Mouse (Mus musculus) NIH3T3 (cell line): ENCODE data around the gene Krtap4-1.
"Not testable (repeated sequence)": the region's sequence is repeated elsewhere in the genome, so short reads cannot be mapped to it uniquely, and the experiment has no call there.

Experiments used
- DNase-seq: peaks from one replicate; pipeline ENCODE4 v3.0.0-alpha.2; 2012; ENCODE audit warnings: low read depth

Krtap4-1 gene

DNA sequence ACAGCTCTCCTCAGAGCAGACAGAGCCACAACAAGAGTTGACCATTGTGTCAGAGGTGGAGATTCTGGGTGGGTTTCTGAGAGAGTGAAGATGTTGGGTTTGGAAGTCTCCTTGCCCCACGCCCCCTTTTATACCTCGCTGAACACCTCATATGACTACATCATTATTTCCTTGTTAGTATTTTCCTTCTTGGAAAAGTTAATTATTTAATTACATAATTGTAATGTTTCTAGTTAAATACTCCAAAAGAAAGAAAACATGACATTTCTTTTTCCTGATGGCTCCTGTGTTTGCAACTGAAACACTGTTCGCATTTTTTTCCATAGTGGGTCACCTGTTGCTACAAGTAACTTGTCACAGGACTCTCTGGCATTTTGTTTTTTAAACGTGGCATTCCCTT is at the start of gene Krtap4-1:
TSS of gene Krtap4-1 (minus strand) at position 101 of the 400 bp plus-strand sequence.
- DNase-seq, result no peak

DNA sequence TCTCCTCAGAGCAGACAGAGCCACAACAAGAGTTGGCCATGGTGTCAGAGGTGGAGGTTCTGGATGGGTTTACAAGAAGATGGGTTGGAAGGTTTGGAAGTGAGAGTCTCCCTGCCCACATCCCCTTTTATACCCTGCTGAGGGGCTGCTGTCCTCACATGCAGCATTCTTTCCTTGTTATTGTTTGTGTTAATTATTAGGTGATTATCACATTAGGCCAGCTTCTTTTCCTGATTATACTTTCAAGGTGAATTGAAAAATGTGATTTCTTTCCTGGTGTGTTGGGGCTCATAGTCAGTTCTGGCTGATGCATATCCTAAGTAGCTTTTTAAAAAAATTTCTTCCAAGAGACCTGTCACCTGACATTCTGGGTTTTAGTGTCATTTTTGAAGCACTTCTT is 37.8 kb upstream of the Krtap4-1 start, which contains the start of gene Krtap4-6:
TSS of gene Krtap4-6 (minus strand) at position 101 of the 400 bp plus-strand sequence.
- no peak for DNase-seq

- DNase-seq, result no peak
These were observed 34.8 kb upstream of the Krtap4-1 start for GRCm38 (mm10) chr11:99662802-99663201.

DNA sequence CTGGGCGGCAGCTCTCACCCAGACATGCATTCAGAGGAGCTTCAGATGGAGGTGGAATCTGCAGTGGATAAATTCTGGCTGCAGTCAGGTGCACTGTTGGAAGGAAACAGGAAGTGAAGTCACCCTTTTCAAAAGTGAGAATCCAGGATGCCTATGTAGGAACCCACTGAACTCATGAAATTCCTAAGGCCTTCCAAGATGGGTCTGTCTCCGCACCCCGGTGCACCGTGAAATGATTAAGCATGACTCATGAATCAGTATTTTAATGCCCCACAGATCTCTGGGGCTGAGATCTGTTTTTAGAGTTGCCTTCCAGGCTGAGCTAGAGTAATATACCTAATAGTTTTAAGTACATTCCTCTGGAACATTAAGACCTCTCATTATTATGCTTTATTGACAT is 31.2 kb upstream of the Krtap4-1 start:
- DNase-seq, result peak; percentile 72

- DNase-seq, result not testable (repeated sequence)
These were observed 30.5 kb upstream of the Krtap4-1 start, which contains the start of gene Gm11563 for GRCm38 (mm10) chr11:99658467-99659010. Gene Gm11563 (minus strand): TSS chr11:99658960.

DNA sequence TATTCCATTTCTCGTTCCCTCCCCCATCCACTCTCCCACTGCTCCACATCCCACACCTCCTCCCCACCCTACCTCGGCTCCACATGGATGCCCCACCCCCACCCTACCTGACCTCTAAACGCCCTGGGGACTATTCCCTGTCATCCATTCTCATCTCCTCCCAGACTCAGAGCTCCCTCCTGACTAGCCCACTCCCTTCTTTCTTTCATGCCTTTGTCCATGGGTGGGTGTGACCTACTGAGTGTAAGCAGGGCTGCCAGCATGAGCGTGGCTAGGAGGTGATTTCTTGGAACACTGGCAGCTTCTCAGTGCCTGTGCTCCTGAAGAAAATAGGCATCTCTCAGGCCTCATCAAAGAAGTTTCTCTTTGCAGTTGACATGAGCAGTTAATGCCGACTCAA is 29.0 kb upstream of the Krtap4-1 start:
- no peak for DNase-seq

DNA sequence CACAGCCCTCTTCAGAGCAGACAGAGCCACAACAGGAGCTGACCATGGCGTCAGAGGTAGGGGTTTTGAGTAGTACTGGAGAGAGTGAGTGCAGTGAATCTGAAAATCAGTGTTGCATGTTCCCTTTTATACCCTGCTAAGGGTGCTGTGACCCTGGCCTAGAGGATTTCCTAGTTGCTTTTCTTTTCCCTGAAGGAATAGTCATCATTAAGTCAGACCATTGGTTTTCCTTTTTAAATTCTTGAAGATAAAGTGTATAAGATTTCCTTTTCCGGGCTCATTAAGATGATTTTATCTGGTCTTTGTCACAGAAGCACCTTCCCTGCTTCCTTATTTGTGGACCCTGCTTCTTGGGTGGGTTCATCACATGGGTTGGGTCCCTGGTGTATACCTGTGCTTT is 22.1 kb upstream of the Krtap4-1 start, which contains the start of gene Gm11555:
TSS of gene Gm11555 (minus strand) at position 101 of the 400 bp plus-strand sequence.
- DNase-seq, result no peak

DNA sequence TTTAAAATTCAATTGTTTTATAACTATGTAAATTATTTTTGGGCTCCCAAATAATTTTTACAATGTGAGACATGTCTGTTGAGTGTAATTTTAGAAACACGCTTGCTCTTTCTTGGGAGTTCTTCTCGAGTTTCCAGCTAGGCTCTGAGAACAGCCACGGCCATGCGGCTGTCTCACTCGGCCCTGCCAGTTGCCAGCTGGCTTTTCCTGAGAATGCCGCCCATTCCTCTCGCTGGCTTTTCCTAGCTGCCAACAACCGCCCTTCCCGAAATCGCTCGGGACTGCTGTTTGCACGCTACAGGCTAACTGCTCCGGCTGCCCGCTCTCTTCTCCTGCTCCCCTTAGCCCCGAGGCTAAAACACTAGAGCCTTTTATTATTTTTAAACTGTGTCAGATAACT is 18.4 kb upstream of the Krtap4-1 start:
- DNase-seq, result no peak

DNA sequence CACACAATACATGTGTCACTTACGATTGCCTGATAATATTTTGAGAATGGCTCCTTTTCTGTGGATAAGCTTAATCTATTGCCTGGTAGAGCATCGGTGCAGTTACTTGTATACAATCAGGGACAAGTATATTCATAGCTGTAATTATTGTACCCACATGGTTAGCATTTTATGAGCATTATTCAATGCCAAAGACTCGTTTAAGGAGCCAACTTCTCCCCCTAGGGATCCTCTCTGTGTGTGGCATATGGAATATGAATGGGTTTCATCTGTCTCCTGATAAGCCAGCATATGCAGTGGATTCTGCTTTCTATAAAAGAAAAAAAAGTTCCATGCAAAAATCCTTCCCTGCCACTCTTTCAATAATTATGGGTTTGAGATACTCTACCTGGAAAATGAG is 16.3 kb upstream of the Krtap4-1 start:
- DNase-seq, result peak; percentile 40

GRCm38 (mm10) chr11:99643635-99644139 is 15.6 kb upstream of the Krtap4-1 start, which contains the start of gene Krtap4-7:
Gene Krtap4-7 (minus strand): TSS chr11:99644089.
- DNase-seq, result not testable (repeated sequence)

DNA sequence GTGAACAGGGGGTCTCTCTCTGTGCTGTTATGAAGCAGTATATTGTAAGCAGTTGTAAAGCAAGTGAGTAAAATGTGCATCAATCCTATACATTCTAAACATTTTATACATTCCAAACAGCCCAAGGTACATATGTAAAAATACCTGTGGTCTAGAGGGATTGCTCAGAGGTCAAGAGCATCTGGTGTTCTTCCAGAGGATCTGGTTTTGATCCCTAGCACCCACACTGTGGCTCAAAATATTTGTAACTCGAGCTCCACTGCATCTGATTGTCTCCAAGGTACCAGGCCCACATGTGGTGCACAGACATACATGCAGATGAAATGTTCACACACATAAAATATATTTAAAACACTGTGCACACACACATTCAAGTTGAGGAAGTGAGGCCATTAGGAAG is 12.9 kb upstream of the Krtap4-1 start:
- DNase-seq, result peak; percentile 75

DNA sequence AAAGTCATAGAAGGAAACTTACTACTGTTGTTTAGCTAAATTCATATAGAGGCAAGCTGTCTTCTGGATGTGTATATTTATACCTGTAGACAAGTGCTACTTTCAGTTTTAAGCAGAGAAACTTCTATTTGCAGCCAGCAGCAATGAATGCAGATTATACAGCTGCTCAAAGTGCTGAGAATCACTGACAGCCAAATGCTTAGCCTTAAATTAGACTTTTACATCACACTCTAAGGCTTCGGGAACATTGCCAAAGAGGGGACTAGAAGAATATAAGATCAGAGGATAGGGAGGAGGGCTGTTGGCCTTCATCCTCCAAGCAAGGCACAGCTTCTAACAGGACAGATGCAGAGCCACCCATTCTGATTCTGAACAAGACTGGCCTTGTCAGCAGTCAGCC is 9.0 kb upstream of the Krtap4-1 start:
- DNase-seq, result peak; percentile 15

GRCm38 (mm10) chr11:99634653-99635134 is 6.7 kb upstream of the Krtap4-1 start, which contains the start of gene Krtap4-2:
Gene Krtap4-2 (minus strand): TSS chr11:99635084.
- DNase-seq, result no peak

DNA sequence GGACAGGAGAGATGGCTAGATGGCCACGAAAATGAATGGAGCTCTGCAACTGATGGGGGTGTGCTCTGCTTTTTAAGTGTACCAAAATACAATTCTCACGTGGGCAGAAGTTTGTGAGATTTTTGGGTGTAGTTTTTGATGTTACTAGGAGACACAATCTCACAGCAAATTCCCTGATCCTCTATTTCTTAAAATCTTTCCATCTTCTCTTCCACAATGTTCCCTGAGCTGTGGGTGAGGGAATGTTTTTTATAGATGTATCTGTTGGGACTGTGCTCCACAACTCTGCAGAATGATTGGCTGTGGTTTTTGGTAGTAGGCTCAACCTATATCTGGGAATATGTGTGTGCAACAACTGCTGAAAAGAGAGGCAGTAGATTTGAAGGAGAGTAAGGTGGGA is 5.3 kb upstream of the Krtap4-1 start:
- DNase-seq, result no peak

GRCm38 (mm10) chr11:99630890-99631289 is 2.9 kb upstream of the Krtap4-1 start:
- no peak for DNase-seq

DNA sequence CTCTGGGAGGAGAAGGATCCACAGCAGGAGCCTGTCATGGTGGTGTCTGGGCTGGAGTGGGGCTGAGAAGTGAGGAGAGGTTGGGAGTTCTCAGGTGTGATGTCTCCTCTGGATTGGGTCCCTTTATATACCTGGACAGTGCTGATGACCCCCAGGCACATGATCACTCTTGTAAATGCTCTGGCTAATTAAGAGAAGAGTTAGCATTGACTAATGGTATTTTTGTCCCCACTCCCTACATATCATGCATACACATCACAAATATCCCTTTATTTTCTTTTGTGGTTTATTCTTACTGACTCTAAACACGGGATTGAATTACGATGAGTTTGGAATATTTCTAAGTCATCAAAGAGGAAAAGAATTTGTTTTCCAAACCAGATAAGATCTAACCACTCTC is 7.7 kb downstream of the Krtap4-1 start, which contains the start of gene Gm11562:
TSS of gene Gm11562 (minus strand) at position 101 of the 400 bp plus-strand sequence.
- no peak for DNase-seq

GRCm38 (mm10) chr11:99614796-99615363 is 13.2 kb downstream of the Krtap4-1 start, which contains the start of gene Krtap2-4:
Gene Krtap2-4 (minus strand): TSS chr11:99614846.
- DNase-seq, result no peak

DNA sequence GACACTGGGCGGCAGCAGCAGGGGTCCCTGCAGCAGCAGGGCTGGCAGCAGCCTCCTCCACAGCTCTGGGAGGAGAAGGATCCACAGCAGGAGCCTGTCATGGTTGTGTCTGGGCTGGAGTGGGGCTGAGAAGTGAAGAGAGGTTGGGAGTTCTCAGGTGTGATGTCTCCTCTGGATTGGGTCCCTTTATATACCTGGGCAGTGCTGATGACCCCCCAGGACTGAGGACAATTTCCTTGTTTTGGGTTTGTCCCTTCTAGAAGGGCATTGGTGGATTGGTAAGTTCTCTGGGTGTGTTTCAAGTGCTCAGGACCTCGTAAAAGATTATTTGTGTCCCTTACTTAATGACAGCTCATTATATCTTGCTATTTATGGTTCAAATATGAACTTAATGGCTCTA is 17.9 kb downstream of the Krtap4-1 start, which contains the start of gene Gm11937:
TSS of gene Gm11937 (minus strand) at position 101 of the 400 bp plus-strand sequence.
- DNase-seq, result not testable (repeated sequence)

- DNase-seq, result no peak
These were observed 18.9 kb downstream of the Krtap4-1 start for GRCm38 (mm10) chr11:99609126-99609525.

DNA sequence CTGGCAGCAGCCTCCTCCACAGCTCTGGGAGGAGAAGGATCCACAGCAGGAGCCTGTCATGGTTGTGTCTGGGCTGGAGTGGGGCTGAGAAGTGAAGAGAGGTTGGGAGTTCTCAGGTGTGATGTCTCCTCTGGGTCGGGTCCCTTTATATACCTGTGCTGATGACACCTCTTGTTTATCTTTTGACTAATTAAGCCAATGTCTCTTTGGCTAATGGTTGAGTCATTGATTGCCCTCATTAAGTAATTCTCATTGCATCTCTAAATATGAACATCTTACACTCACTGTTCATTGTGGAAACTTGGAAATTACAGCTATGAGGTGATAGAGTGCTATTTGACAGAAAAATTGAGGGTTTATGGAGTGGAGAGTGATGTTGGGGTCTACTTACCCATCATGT is 24.8 kb downstream of the Krtap4-1 start, which contains the start of gene Gm11938:
TSS of gene Gm11938 (minus strand) at position 101 of the 400 bp plus-strand sequence.
- DNase-seq, result not testable (repeated sequence)

DNA sequence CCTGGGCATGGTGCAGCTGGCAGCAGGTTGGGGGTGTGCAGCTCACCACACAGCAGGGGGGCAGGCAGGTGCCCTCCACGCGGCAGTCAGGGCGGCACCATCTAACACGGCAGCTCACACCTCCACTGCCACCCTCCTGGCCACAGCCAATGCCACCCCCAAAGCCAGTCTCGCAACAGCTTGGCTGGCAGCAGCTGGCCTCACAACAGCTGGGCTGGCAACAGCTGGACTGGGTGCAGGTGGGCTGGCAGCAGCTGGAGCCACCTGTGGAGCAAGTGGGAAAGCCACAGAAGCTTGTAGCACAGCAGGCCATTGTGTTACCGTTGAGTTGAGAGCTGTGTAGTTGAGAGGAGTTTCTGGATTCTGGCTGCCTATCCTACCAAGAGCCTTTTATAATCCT is 30.3 kb downstream of the Krtap4-1 start, which contains the start of gene Krtap9-3:
TSS of gene Krtap9-3 (minus strand) at position 364 of the 400 bp plus-strand sequence.
- not testable (repeated sequence) for DNase-seq

- DNase-seq, result no peak
These were observed 37.1 kb downstream of the Krtap4-1 start, which contains the start of gene Krtap1-3 for GRCm38 (mm10) chr11:99590981-99591380. Gene Krtap1-3 (minus strand): TSS chr11:99591339.

DNA sequence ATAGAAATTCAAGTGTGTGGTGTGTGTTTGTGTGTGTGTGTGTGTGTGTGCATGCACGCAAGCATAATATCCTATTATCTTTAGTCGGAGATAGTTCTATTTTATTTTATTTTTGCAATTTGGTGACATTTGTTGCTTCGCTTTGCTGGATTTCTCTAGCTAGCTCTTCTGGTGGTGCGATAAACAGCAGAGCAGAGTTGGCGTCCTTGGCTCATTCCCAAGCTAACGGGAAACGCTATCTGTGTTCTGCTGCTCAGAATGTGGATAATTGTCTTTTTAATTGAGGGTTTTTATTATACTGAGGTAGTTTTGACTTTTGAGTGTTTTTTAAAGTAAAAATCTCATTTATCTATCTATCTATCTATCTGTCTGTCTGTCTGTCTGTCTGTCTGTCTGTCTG is 42.9 kb downstream of the Krtap4-1 start:
- no peak for DNase-seq
